Mouse (Mus musculus) kidney, adult 18-20 months (tissue): ENCODE data around the gene Tmem104.

Experiments used
- DNase-seq: peaks from one replicate; pipeline ENCODE4 v3.0.0; 2021

The Tmem104 gene

DNA sequence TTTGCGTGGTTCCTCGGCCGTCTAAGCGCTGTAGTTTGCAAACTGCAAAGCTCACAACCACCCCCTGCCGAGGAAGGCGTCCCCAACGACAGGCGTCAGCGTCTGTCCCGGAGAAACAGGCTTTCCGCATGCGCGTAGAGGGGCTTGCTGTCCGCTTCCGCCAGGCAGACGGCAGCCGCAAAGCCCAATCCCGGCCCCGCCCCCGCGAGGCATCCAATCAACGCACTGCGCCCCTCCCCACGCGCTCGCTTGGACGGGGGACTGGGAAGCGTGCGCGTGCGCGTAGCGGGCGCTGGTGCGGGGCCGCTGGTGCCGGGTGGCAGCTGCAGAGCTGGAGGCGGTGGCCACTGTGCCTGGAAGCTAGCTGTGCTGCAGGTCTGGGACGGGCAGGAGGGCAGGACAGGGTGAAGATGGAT lies at the start of gene Tmem104:
Gene Tmem104, plus strand, starts transcription at position 264 of the 416 bp plus-strand sequence.
- peak; percentile 99 for DNase-seq

DNA sequence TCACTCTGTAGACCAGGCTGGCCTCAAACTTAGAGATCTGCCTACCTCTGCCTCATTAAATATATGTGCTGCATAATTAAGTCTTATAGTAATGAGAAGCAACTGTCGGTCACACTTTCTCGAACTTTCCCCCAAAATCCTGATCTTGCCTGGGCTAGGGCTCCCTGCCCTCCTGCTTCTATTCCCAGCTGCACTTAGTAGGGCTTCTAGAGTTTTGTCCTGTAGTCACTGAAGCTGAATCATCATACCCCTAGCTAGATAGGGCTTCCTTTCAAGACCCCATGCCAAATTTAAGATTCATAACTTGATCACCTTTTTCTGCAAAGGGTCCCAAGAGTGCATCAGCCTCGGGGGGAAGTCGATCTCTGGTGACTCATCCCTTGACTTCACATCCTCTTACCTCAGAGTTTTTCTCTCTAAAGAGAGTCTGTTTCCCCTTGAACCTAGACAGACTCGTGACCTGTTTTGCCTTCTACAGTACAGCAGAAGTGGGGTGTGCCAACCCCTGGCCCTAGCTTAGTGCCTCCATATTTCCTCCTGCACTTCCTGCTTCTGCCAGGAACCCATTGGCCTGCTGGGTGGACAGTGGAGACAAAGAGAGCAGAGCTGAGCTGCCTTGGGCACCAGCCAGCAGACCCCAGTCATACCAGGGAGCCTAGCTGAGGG lies 48.6 kb upstream of the Tmem104 start:
- no peak for DNase-seq

DNA sequence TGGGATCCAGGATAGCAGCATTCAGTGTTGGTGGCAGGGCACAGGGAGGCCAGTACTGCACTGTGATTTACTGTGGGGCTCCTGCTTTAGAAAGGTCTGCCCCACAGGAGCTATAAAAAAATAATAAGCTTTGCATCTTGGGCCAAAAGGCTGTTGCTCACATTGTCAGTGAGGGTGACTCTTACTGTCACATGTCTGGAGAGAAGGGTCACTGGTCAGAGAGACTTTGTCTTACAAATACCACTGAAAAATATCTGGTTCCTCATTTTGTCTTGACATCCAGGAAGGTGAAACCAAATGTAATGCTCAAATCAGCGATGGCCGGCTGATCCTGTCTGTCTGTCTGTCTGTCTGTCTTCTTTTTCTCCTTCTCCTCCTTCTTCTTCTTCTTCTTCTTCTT lies 45.3 kb upstream of the Tmem104 start:
- DNase-seq, result no peak

- no peak for DNase-seq
Observed at GRCm38 (mm10) chr11:115147813-115148212, 39.5 kb upstream of the Tmem104 start.

- no peak for DNase-seq
Observed at GRCm38 (mm10) chr11:115150741-115151254, 36.5 kb upstream of the Tmem104 start.

GRCm38 (mm10) chr11:115151755-115152429 lies 35.4 kb upstream of the Tmem104 start:
- DNase-seq, result peak; percentile 71

- no peak for DNase-seq
Observed at GRCm38 (mm10) chr11:115153088-115153487, 34.2 kb upstream of the Tmem104 start.

DNA sequence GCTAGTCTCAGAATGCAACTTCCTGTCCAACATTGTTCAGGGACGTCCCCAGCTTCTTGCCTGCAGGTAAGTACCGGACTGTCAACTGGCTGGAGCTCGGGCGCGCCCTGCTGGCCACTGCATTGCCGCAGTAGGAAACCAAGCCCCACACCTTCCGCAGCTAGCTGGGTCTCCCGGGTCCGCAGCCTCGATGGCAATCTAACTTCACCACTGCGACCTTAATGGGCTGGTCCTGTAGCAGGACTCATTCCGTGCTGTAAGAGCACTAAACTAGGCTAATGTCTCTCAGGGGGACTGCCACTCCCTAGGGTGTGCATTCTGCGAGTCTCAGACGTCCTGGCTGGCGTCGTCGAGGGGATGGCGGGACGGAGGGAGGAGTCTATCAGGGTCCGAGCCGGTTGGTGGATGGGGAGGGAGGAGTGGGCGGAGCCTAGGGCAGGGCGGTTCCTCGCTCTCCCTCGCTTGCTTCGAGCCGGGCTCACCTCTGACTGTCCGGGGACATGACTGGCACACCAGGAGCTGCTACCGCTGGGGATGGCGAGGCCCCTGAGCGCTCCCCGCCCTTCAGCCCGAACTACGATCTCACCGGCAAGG lies 33.5 kb upstream of the Tmem104 start:
- peak; percentile 87 for DNase-seq

DNA sequence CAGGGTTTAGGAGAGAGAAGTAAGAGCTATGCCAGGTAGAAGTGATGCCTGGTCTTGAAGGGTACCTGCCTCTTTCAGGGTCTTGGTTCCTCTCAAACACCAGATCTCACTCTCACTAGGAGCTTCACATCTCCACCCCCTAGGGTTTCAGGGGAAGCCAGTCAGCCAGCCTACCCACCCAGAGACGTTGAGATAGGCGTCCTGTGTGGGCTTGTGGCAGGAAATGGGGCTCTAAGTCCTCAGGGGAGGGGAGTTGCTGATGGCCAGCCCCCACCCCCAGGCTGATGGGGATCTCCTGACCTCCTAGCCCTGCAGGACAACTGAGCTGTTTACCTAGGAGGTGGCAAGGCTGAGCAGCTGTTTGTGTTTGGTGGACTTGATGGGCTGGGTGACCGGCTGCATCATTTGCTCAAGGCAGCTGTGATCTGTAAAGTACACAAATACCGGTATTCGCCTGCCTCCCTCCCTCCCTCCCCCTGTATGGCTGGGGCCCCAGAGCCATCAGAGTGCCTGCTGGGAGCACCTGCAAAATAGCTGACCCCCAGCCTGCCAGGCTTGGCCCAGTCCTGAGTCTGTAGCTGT lies 32.1 kb upstream of the Tmem104 start:
- no peak for DNase-seq

DNA sequence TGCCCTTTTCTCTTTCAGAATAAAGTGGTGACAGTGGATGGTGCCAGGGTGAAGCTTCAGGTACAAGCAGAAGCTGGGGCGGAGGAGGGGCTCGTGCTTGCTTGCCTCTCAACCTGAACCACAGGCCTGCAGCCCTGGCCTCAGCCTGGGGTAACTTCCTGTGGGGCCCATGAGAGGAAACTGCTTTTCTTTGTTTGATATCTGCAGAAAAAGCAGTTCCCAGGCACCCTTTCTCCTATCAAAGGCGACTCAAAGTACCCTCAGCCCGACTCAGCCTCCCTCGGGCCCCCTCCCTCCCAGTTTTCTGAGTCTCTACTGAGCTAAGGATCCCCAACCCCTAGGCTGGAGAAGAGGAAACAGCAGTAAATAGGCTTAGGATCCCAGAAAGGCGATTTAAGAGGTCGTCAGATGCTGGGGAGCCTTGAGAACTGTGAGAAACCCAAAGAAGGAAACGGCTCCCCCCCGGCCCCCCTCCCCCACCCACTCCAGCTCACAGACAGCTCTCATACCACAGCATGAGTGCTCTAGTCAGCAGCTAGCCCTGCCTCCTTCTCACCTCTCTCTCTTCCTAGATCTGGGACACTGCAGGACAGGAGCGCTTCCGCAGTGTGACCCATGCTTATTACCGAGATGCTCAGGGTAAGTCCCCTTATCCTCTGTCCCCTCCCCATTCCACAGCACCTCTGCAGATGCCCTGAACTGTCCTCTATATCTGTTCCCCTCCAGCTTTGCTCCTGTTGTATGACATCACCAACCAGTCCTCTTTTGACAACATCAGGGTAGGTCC lies 29.2 kb upstream of the Tmem104 start:
- DNase-seq, result no peak

DNA sequence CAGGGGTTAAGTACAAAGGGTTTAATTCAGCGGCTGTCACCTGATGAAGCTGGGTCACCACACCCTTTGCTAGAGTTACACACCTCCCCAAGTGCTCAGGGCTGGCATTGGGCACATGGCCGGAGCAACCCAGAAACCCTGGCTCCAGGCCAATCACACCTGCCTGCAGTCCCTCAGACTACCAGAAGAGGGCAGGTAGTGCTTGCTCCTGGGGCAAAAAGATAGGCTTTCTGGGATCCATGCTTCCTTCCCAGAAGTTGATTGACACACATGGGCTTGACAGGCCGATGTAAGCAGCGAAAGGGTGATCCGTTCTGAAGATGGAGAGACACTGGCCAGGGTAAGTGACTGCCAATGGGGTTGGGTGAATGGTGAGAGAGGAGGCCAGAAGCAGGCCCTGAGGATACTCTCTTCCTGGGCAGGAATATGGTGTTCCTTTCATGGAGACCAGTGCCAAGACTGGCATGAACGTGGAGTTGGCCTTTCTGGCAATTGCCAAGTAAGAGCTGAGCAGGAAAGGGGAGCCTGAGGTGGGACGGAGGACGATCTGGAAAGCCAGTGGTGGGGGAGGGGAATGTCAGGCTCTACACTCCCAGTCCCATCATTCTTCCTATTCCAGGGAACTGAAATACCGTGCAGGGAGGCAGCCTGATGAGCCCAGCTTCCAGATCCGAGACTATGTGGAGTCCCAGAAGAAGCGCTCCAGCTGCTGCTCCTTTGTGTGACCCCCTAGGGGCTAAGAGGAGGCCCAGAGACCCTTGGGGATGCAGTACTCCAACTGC lies 27.1 kb upstream of the Tmem104 start:
- peak; percentile 99 for DNase-seq

DNA sequence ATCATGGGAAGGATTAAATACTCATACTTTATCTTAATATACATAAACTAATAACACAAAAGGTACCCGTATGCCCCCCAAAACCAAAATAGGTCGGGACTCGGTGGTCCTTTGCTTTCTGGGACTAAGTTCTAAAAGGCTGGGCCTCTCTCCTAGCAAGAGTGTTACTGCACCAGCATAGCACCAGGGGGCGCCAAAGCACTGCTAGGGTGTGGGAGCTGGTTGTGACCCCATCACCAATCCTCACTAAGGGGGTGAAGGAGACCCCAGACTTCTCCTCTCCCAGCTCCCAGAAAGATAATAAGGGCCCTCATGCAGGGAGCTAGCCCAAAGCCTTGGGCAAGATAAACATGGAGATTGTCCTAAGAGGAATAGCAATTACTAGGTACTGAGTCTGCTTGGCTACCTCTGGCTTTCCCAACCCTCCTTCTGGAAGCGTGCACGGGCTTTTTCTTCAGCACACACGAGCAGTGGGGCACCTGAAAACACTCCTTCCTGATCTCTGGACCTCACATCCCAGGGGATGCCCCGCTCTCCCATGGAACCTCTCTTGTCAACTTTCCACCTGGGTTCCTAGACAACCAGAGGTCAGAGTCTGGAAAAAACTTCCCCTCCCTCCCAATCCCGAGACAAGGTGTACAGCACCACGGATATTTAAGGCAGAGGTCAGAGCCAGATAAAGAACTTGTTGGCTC lies 26.3 kb upstream of the Tmem104 start:
- peak; percentile 82 for DNase-seq

DNA sequence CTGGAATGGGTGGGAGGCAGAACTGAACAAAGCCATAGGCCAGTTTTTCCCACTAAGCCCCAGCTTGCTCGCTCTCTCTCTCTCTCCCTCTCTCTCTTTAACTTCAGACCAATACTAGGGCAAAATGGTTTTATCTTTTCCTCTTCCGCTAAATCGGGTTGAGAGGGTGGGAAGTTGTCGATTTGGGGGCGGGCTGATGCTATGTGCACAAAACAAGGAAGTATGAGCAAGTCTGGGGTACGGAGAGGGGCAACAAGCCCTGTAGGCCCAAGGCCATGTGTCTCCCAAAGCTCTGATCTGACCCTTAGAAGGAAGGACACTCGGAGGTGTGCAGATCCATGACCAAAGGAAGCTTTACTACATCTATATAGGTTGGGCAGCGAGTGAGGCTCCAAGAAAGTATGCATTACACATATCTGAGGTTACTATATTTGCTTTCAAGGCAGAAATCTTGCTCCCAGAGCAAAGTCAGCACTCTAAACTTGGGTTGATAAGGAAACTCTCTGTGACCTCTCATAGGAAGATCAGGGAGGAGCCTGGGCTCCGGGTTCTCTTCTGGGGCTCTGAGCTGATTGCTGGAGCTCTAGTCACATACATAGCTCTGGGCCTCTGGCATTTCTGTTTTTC lies 25.6 kb upstream of the Tmem104 start:
- no peak for DNase-seq

DNA sequence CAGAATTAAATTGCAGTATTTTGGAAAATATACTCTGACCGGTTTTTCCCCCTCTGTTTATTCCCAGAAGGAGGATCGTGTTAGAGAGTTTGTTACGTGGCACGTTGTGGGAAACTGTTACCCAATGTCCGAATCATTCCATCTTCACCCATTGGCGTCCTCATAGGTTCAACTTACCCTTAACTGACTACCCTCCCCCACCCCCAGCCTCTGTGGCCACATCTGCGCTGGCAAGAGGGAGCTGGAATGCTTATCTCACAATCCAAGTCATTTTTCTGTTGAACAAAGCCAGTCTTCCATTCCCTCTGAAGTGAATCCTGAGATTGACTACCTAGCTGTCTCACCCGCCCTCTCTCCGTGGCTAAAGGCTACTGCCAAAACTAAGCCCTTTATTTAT lies 25.1 kb upstream of the Tmem104 start:
- no peak for DNase-seq

DNA sequence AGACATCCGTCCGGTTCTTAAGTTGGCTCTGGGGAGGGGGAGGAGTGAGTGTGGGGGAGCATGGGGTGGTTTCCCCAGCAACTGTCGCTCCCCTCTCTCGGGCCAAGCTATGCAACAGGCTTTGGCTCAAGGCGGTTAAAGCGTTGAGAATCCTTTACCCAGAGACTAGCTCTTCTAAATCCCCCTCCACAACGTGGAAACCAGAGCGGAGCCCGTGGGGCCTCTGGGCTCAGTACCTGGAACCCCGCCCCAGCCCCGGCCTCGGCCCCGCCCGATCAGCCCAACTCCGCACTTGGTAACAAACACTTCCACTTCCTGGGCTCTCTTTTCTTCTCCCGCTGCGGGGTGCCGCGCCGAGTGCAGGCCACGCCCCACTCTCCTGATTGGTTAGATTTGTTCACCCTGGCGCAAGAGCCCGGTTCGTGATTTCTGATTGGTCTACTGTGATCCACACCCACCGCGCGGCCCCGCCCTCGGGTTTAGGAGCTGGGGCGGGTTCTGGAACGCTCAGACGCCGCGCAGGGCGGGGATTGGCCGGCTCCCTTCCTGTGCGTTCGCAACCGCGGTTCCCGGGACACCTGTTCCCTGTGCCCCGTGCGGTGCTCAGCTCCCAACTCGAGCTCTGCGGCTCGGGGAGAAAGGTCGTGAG lies 24.3 kb upstream of the Tmem104 start, which contains the start of gene Slc9a3r1:
Gene Slc9a3r1, plus strand, starts transcription at position 510 of the 649 bp plus-strand sequence.
- peak; percentile 99 for DNase-seq

DNA sequence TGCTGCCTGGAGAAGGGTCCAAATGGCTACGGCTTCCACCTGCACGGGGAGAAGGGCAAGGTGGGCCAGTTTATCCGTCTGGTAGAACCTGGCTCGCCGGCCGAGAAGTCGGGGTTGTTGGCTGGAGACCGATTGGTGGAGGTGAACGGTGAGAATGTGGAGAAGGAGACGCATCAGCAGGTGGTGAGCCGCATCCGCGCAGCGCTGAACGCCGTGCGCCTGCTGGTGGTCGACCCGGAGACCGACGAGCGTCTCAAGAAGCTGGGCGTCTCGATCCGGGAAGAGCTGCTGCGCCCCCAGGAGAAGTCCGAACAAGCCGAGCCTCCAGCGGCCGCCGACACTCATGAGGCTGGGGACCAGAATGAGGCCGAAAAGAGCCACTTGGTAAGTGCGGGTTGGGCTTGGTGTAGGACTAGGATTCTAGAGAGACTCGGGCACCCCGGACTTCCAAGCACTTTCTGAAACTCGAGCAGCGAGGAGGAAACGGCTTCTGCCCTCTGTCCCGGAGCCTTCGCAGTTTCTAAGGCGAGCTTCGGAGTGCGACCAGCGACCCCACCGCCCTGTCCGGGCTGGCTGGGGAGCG lies 23.6 kb upstream of the Tmem104 start:
- DNase-seq, result peak; percentile 57

GRCm38 (mm10) chr11:115164341-115164975 lies 22.8 kb upstream of the Tmem104 start:
- no peak for DNase-seq

DNA sequence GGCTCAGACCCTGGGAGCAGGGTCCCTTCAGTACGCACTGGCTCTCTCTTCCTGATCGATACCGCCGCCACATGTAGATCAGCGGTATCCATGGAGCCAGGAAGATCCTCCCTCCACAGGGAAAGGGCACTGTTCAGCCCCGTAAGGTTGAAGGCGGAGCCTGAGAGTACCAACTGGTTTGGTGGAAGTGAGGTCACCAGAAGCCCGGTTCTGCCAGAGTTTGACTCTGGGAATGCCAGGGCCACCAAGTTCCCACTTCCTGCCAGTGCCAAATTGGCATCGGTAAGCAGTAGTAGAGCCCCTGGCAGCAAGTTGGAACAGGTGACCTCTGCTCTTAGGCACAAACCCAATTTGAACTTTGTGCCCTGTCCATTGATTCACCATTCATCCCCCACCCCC lies 22.3 kb upstream of the Tmem104 start:
- peak; percentile 81 for DNase-seq

- no peak for DNase-seq
Observed at GRCm38 (mm10) chr11:115166776-115167175, 20.5 kb upstream of the Tmem104 start.
